Mouse (Mus musculus): ENCODE data around the gene Nlgn1. TPM values are rescaled to one million over a fixed set of nuclear protein-coding genes. Genes with fewer than 3 reads are reported as not detected.

Gene Nlgn1
- polyA plus RNA-seq, 1 experiment, result 0.16 TPM

DNA sequence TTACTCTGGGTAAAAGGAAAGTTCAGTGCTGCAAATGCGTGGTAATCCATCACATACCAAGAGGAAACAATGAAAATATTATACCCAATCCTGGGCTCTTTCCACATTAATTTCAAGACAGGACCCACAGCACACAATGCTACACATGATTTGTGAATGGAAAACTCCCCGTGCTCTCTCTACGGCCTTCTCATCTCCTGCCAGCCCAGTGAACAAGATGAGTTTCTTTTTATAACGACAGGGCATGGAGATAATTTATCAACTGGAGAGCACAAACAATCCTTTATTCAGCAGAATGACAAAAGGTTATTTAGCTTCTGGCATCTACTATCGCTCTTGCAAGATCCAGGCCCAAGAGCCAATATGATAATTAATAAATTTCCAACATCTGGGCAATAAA lies 116.0 kb downstream of the Nlgn1 start:
- no peak for DNase-seq (ENCODE audit: low read depth, low spot score)
- WGBS, result 62% methylated on average over 5 of the region's 5 CpGs

DNA sequence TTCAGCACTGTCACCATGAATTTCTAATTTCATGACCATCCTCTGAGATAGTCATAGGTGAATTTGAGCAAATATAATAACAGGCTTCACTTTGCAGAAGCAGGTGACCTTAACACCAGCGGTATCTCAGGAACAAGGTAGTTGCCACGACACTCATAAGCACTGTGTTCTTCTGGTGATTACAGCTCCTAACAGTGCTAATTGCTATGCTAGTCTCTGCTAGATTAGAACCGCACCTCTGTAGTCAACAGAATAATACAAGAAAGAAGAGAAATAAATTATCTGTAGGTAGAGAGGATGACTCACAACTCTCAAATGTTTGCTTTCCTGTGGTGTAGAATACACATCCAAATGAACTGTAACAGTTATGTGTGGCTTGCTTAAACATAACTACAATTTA lies 129.6 kb downstream of the Nlgn1 start:
- WGBS, result 83% methylated on average over 3 of the region's 3 CpGs
- no peak for DNase-seq (ENCODE audit: low read depth, low spot score)

DNA sequence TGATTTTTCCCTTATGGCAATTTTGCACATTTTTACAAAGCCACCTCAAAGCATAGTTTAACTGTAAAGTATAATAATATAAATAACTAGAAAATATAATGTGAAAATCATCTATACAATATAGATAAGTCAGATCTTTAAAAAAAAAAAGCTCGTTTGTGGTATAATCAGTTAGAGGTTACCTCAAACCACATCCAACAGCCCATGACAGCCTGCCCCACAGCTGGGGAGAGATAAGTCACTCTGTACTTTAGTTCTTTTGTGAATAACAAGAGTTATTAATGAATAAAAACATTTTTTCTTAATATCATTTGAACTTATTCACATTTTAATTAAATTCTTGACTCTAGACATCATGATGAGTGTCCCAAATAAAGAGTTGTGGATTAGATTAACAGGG lies 130.8 kb downstream of the Nlgn1 start:
- no peak for DNase-seq (ENCODE audit: low read depth, low spot score)
- WGBS, result 39% methylated on average over 1 of the region's 1 CpGs

DNA sequence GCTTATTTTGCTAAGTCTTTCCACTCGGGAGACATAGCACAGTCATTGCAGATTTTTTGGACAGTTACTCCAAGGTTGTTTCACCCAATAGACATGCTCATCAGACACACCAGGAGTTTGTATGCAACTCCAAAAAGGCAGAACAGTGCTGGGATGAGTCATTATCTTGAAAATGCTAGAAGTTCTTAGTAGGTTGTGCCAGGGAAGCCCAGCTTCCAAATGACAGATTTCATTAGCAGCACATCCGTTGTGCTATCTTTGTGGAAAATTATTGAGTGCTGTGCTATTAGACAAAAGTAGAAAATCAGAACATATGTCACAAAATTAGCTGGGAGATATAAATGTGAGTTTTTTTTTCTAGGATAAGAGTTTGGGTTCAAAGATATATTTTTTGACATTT lies 137.3 kb downstream of the Nlgn1 start:
- 78% methylated on average over 2 of the region's 2 CpGs for WGBS
- DNase-seq (ENCODE audit: low read depth, low spot score), result no peak

DNA sequence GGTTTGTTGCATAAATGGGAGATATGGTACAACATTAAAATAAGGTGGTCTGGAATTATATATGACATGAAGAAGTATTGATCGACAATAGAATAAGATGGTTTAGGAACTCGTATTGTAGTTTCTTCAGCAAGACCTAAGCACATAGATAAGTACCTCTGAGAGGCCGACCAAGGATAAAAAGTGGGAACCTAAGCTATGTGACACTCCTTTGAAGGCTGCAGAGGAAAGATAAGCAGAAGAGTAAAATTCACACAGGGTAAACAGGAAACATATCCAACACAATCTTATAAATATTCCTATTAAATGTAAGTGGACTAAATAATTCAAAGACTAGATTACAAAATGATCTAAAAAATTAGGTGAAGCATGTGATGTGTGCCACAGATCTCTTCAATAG lies 151.2 kb downstream of the Nlgn1 start:
- WGBS, result 91% methylated on average over 3 of the region's 3 CpGs
- DNase-seq (ENCODE audit: low read depth, low spot score), result no peak

DNA sequence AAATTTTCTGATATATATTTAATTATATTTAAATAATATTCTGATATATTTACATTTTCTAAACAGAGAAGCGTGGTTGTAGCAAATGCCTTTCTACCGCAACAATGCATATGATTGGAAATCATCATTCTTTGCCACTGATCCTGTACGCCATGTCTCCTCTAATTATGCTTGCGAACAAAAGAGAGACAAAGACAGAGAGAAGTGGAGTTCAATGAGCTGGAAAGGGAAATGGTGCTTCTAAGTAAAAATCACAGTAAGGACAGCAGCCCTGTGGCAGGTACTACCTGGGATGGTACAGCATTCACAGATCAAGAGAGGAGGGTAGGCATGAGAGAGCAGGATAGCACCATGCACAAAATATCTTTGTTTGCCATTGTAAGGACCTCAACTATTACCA lies 156.9 kb downstream of the Nlgn1 start:
- 91% methylated on average over 4 of the region's 4 CpGs for WGBS
- no peak for DNase-seq (ENCODE audit: low read depth, low spot score)

DNA sequence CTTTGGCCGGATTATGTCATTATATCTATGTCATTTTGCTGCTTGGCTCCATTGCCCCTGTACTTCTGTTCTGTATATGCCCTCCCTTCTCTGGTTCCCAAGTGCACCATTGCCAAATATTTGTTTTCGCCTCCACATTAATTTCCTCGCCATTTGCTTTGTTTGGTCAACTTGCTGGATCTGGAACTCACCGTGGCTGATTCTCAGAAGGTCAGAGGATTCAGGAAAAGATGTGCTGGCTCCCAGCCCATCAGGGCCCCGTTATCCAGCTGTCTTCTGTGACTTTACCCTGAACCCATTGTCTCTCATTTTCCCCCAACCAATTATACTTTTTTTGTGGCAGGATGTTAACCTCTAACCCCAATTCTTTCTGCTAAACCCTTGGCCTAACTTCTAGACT lies 158.0 kb downstream of the Nlgn1 start:
- WGBS, result 38% methylated on average over 5 of the region's 5 CpGs
- no peak for DNase-seq (ENCODE audit: low read depth, low spot score)

DNA sequence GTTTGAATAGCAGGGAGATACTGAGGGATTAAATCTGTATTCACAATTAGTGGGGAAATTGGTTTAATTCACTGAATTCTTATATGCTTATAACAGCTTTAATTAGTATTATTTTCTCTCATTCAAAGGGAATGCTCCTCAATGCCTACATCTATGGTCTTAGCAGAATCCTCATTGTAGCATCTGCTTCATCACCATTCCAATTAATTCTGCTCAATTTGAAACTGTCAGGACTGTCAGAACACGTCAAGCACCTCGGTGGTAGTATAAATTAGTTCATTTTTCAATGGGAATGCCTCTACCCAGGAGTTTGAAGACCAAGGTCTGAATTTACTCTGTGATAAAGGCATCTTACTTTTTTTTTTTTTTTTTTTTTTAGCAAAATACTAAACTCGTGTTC lies 158.6 kb downstream of the Nlgn1 start:
- DNase-seq (ENCODE audit: low read depth, low spot score), result no peak
- WGBS, result 64% methylated on average over 3 of the region's 3 CpGs

DNA sequence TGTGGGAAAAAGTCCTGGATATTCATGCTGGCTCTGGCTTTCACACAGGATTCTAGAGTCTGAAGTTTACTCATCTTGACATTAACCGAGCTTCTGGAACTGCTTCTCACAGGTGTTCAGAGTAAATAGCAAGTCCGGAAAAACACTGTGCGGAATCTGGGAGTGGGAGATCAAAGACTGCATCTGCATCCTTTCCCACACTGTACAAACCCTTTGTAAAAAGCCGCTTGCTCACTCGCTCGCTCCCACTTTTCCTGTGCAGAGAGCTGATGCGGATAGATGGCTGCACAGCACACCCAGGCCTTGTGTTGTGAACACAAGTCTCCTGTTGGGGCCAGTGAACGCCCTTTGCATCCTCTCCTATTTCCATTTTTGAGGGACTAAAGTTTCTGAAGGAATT lies 165.5 kb downstream of the Nlgn1 start:
- no peak for DNase-seq (ENCODE audit: low read depth, low spot score)
- WGBS, result 79% methylated on average over 8 of the region's 8 CpGs

DNA sequence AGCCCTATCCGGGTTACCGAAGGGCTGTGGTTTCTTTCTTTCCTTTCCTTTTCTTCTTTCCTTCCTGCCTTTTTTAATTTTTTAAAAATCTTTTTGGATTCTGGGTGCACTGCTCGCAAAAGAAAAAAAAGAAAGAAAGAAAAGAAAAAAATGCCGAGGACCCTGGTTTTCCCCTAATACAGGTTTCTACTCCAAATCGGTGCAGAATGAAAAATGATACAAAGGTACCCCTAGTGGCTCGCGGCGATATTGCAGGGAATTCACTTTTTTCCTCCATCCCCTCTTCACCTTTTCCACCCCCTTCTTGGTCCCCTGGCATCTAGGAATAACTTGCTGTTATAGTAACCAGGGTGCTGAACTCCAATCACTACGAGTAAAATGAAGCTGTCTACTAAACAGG lies 178.5 kb downstream of the Nlgn1 start:
- 3% methylated on average over 9 of the region's 9 CpGs for WGBS
- DNase-seq (ENCODE audit: low read depth, low spot score), result no peak

DNA sequence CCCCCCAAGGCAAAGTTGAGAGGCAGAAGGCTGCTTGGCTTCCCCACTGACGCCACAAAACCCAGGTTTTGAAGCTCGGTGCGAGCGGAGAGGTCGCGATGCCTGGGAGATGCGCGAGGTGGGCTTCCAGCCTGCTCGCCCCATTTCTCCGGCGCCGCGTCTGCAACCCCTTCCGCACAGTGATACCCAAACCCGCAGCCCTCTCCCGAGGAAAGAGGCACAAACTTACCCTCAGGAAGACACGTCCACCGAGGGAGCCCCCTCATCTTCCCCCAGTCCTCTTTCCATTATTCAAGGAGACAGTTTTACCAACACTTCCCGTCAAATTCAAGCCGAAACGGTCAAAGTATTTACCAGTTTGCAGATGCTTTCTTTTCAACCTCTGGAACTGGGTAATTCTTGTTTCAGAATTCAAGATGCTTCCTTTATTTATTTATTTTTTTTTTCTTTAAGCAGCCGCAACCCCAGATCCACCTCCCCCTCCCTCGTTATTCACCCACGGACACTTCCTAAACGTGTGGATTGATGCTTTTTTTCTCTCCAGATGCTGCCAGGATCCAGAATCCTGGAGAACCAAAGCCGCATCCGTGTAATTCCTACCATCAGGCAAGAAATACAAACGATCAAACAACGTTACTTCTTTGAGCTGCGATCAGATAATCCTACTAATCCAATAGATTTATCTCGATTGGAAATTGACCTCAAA lies 179.1 kb downstream of the Nlgn1 start:
- no peak for DNase-seq (ENCODE audit: low read depth, low spot score)
- WGBS, result 2% methylated on average over 31 of the region's 31 CpGs

DNA sequence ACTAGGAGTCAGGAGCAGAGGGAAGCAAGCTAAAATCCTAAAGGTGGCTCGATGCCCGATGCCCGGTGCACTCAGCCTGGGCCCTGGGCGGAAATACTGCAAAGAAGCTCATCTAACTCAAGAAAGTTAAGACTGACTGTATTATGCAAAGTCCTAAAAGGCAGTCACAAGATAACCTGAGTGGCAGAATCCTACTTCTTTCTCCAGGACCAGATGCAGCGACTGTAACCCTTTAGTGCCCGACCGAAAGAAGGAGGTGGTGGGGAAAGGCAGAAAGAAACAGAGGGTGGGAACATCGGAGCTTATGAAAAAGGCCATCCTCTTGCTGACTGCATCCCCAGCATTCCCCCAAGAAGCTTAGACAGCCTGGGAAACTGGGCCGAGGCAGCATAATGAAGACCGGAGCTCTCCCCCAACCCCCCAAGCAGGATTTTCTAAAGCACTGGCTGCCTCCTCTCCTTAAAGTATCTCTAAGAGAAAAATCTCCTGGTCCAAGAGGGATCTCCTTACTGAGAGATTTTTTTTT lies 179.7 kb downstream of the Nlgn1 start:
- 8% methylated on average over 10 of the region's 10 CpGs for WGBS
- DNase-seq (ENCODE audit: low read depth, low spot score), result no peak

DNA sequence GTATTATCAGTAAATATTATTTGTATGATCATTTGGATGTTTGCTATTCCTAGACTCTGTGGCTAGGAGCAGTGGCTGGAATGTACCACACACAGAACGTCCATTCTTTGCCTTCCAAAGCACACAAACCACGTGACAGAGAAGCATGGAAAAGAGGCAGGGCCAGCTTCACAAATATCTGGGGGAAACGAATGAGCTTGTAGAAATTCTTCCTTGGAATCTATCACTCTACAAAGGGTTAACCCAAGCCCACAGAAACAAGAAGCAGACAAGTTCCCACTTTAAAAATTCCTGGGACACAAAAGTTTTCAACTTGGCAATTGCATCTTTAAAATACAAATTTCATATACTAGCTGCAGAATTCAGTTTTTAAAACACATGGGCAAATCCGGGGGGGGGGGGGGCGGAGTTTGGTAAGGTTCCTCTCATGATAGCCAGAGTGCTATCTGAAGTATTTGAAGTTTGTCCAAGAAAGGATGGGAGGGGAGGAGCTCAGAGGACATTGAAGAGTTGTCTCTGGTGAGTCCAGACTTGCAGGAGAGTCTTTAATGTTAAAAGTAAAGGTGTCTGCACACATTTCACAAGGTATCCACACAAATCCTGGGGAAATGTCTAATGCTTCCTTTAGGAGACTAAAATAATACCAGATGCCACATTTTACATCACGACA lies 180.8 kb downstream of the Nlgn1 start:
- no peak for DNase-seq (ENCODE audit: low read depth, low spot score)
- WGBS, result 33% methylated on average over 6 of the region's 6 CpGs

DNA sequence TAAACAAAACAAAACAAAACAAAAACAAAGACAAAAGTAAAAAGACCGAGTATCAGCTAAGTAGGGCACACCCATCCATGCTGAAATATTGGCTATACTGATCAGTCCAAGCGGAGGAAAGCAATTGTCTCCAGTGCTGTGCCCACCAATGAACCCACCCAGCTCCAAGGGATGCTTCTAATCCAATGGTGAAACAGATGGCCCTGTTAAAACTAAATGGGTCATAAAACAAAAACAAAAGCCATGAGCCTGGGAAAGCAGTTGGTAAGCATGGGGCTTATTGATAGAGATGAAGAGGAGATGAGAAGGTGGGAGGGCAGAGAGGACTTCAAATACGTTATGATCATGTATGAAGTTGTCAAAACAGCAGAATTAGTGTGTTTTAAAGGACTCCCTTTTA lies 186.1 kb downstream of the Nlgn1 start:
- 53% methylated on average over 3 of the region's 3 CpGs for WGBS
- DNase-seq (ENCODE audit: low read depth, low spot score), result no peak

DNA sequence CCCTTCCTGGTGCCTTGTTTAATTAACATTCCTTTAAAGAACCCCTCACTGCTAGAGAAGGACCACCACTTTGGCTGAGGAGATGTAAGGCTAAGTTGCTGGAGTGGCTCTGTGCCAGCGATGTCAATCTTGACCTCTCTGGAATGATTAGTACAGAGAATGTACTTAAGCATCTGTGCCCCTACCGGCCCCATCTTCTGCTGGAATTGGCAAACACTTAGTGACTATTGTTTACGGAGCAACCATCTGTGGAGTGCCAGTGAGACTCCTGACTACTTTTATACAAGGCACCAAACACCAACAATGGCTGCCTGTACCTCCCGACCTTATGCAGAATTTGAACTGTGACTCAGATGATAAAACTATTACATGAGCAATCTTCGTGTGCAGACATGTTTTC lies 186.8 kb downstream of the Nlgn1 start:
- 62% methylated on average over 5 of the region's 5 CpGs for WGBS

DNA sequence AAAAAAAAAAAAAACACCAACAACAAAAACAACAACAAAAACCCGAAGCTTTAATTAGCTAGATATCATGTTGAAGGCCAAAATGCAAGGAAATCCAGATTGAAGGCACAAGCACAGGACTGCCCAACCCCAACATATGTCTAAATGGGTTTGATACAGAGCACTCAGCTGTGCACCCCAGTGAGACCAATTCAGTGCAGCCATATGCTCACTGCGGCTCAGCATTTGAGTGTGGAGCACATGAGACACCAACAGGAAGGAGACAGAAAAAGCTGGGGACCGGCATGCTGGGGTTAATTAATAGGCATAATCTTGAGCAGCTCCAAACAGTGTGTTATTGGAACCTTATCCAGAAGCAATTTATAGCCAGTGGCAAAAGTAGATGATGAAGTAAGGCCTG lies 190.7 kb downstream of the Nlgn1 start:
- 75% methylated on average over 3 of the region's 3 CpGs for WGBS
- DNase-seq (ENCODE audit: low read depth, low spot score), result no peak

More for the DNA sequence above, 186.8 kb downstream of the Nlgn1 start:
- DNase-seq (ENCODE audit: low read depth, low spot score), result no peak

DNA sequence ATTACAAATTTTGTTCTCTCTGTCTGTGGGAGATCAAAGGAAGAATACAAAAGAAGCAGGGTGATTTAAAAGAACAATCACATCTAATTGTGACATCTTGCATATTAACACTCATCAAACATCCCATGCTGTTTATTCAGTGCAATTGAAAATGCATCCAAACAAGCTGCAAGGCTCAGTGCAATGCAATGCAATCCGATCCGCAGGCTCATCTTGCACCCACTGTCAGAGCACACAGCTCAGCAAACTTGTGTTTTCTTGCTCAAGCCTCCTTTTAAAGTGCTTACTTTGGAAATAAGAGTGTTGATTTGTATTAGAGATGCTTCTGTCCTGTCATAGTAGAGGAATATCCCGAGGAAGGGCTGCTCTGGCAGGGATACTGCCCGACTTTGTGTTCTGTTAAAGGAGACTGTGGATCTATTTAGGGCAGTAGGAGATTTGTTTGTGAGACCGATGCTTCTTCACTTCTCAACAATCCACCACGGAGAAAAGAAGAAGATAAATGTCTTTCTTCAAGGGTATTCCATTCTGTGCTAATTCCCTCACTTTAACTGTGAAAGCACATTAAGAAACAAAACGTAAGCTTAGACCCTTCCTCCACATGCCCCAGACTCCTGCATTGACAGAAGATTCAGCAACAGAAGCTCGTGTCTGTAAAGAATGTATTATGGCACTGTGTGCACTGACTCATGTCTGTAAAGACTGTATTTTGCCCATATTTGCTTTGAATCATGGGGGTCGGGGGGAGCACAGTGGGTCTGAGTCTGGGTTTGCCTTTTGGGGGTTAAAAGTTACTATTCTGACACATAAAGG lies 197.2 kb downstream of the Nlgn1 start:
- no peak for DNase-seq (ENCODE audit: low read depth, low spot score)
- WGBS, result 35% methylated on average over 9 of the region's 9 CpGs

DNA sequence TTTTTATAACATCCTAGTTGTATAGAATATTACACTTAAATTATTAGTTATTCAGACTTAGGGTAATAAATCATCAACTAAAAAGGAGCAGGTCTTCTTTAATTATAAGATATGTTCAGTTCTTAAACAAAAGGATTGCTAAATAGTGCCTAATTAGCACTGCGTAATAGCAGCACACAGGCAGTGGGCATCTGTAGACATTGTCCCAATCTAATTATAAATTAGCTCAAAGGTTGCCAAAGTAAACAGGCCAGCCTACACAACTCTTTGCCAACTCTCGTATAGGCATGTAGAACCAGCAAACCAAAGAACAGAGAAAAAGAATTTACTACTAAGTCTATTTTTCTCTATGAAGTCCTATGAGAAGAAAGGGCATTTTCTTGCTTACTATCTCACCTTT lies 201.3 kb downstream of the Nlgn1 start:
- 66% methylated on average over 2 of the region's 2 CpGs for WGBS
- no peak for DNase-seq (ENCODE audit: low read depth, low spot score)

DNA sequence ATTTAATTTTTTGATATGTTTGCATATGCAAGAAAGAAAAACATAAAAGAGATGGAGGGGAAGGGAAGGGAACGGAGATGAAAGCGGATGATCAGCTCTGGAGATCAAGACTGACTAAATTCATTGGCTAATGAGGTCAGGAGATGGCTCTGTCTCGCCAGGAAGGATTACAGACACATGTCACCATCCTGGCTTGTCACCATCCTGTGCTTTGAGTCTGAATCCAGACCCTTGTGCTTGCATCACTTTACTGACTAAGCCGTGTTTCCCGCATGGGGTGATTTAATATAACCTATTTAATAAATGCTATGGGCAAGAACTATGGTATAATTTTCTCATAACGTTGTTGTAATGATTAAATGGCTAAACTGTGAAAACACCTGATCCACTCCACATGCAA lies 202.8 kb downstream of the Nlgn1 start:
- 72% methylated on average over 6 of the region's 6 CpGs for WGBS
- no peak for DNase-seq (ENCODE audit: low read depth, low spot score)

DNA sequence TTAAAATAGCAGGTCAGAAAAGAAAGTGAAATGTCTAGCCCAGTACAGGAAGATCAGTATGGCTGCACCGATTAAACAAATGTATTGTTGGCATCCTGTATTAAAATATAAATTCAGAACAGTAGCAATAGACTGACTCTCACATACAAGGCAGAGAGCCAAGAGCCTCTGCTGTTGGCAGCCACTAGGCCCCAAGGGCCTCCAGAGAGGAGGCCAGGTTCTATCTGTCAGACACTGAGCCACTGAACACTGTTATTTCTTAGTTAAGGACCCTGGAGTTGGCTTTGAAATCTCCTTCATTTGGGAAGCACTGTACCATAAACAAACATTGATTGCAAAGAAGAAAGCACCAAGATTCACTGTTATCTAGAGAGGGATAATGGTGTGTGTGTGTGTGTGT lies 215.2 kb downstream of the Nlgn1 start:
- 84% methylated on average over 1 of the region's 1 CpGs for WGBS
- no peak for DNase-seq (ENCODE audit: low read depth, low spot score)

DNA sequence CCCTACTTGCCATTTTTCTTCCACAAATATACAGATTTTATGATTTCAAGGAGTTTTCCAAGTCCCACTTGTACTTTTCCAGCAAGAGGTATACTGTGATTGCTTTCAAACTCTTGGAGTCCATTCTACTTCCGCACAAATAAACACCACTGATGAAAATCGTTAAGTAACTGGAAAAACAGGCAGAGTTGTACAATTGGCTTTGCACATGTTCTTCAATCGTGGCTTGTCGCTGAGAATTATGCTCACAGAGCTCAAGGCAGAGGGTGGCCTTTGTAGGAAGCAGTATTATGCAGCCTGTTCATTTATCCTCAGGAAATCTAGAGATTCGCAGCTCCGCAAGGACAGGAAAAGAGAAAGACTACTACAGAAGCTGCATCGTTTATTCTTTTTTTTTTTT lies 225.9 kb downstream of the Nlgn1 start:
- 90% methylated on average over 7 of the region's 7 CpGs for WGBS
- DNase-seq (ENCODE audit: low read depth, low spot score), result no peak
